Mouse (Mus musculus): ENCODE measurements around the gene Dlg2.

GRCm38 (mm10) chr7:91414150-91414549 is 937.7 kb downstream of the Dlg2 start:
- TF ChIP-seq POLR2A (IDR thresholded peaks at IDR 0.05; ENCODE audit: borderline replicate concordance, low read depth, low read length) (no peak), CTCF (IDR thresholded peaks at IDR 0.05; ENCODE audit: low read depth, low read length) (no peak)

Measured in bone marrow macrophage, adult 2 months (primary cell).